Mouse (Mus musculus) thymus, adult 2 months (tissue): ENCODE data around the gene Mapkap1. TPM values are rescaled to one million over a fixed set of nuclear protein-coding genes. Genes with fewer than 3 reads are reported as not detected.

Experiments
- DNase-seq: peaks from one replicate; pipeline ENCODE4 v3.0.0; 2021
- H3K27ac ChIP-seq: fragments of 200-500 bp; 2 replicates; pipeline ENCODE4 v1.5.1; 2012; ENCODE audit warnings: low read length, control low read depth; ENCODE audit not compliant: control insufficient read depth, insufficient read depth
- H3K27me3 ChIP-seq: fragments of 200-500 bp; 2 replicates; pipeline ENCODE4 v1.6.1; 2012; ENCODE audit warnings: mild to moderate bottlenecking, low read length, moderate library complexity, mixed read lengths; ENCODE audit not compliant: control insufficient read depth, insufficient read depth
- H3K36me3 ChIP-seq: fragments of 200-500 bp; 2 replicates; pipeline ENCODE4 v1.6.1; 2012; ENCODE audit warnings: mild to moderate bottlenecking, low read length, moderate library complexity; ENCODE audit not compliant: control insufficient read depth, insufficient read depth
- H3K4me1 ChIP-seq: fragments of 200-500 bp; replicated peaks from 2 replicates; pipeline ENCODE4 v1.6.1; 2012; ENCODE audit warnings: low read length; ENCODE audit not compliant: control insufficient read depth, insufficient read depth
- H3K4me3 ChIP-seq: fragments of 200-500 bp; 2 replicates; pipeline ENCODE4 v1.5.1; 2012; ENCODE audit warnings: mild to moderate bottlenecking, low read length, control low read depth, moderate library complexity; ENCODE audit not compliant: control insufficient read depth, insufficient read depth
- CTCF ChIP-seq: fragments of 200-500 bp; IDR thresholded peaks from 2 replicates; pipeline ENCODE4 v1.5.1; 2012; ENCODE audit warnings: mild to moderate bottlenecking, control low read depth, low read length, moderate library complexity, borderline replicate concordance; ENCODE audit not compliant: control insufficient read depth, poor library complexity, insufficient read depth; ENCODE audit errors: extremely low read depth
- POLR2A ChIP-seq: fragments of 200-500 bp; IDR thresholded peaks from 2 replicates; pipeline ENCODE4 v1.6.1; 2012; ENCODE audit warnings: mild to moderate bottlenecking, low read length, control low read depth, moderate library complexity; ENCODE audit not compliant: control insufficient read depth, poor library complexity, insufficient read depth; ENCODE audit errors: extremely low read depth
- WGBS: fragments of 180-500 bp; shearing (Covaris S2); methylation state at CpG from one replicate; pipeline ENCODE4 v1.1.7; 2018; 5-methylcytosine and 5-hydroxymethylcytosine counted together
- polyA plus RNA-seq: library from polyadenylated mRNA; depleted of rRNA; stranded (reverse); fragments of >200 nt; gene quantifications from 2 replicates; pipeline ENCODE4 v1.2.3, GENCODE M21; 2012

The Mapkap1 gene
- polyA plus RNA-seq, 1 experiment: 42.6 TPM

DNA sequence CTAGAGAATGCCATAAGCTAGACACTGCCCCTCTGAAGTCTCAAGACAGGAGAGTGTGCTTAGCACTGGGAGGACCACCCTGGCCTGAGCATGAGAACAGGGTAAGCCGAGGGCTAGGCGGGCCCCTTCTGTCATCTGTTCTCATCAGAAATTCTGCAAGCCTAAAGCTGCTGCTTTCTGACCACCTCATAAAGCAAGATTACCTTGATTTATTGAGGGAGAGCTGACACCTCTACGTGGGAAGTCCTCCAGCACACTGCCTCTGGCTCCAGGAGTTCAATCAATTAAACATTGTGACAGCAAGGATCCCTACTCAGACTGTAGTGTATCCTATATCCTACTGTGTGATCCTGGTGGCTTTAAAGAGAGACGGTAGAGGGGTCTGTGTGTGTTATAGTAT is 166.5 kb downstream of the Mapkap1 start:
- no peak for DNase-seq
- no peaks in the 10 kb centered on the region for H3K27me3 ChIP-seq
- no peak for TF ChIP-seq POLR2A
- no peak for TF ChIP-seq CTCF
- H3K4me1 ChIP-seq: no peaks in the 10 kb centered on the region
- WGBS: 95% methylated on average over 4 of the region's 4 CpGs
- no peak overlapping the region for H3K4me3 ChIP-seq
- H3K36me3 ChIP-seq: no peaks in the 10 kb centered on the region
- no peak overlapping the region for H3K27ac ChIP-seq

DNA sequence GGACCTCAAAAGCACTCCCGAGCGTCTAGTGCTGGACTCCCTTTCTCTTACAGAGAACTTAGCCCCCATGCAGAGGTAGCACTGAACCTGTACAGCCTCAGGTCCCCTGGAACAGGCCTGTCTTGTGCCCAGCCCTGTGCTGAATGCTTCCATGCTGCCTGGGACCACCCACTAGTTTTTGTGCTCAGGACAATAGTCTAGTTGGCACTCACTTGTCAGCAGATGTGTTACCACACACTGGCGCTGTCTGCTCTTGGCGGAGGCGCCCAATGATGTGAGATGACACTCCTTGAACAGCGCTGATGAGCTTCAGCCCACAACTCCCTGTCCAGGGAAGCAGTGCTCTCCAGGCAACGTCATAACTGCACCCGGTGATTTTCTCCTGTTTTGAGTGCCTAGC is 182.0 kb downstream of the Mapkap1 start:
- no peaks in the 10 kb centered on the region for H3K36me3 ChIP-seq
- no peaks in the 10 kb centered on the region for H3K4me1 ChIP-seq
- TF ChIP-seq POLR2A (no peak), CTCF (no peak)
- H3K27me3 ChIP-seq: no peaks in the 10 kb centered on the region
- 97% methylated on average over 8 of the region's 8 CpGs for WGBS
- H3K4me3 ChIP-seq: no peak overlapping the region
- H3K27ac ChIP-seq: no peak overlapping the region
- no peak for DNase-seq

DNA sequence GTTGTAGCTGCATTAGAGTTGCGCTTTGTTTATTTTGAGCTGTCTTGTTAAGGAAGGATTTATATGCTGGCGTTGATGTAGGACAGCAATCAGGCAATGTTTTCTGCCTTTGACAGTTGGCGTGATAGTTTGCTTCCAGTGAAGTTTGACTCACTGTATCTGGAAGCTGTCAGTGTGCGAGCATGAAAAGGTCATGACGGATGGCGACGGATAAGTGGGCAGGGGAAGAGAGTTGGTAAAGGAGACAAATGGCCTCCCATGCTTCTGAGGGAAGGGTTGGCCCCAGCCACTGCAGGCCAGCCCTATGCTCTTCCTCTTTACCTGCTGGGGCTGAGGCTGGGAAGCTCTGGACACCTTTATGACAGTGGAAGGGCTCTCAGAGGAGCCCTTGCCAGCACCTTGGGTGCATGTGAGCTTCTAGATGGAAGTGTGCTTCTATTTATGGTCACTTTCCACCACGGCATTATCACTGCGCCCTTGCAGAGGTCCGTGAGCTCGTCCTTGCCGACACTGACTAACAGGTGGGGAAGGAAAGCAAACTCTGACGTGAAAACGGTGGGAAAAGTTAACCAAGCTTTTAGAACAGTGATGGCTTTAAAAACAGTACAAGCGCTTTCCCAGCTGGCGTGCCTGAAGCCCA is 185.3 kb downstream of the Mapkap1 start:
- no peak overlapping the region for H3K27ac ChIP-seq
- no peak for DNase-seq
- WGBS: 97% methylated on average over 16 of the region's 16 CpGs

DNA sequence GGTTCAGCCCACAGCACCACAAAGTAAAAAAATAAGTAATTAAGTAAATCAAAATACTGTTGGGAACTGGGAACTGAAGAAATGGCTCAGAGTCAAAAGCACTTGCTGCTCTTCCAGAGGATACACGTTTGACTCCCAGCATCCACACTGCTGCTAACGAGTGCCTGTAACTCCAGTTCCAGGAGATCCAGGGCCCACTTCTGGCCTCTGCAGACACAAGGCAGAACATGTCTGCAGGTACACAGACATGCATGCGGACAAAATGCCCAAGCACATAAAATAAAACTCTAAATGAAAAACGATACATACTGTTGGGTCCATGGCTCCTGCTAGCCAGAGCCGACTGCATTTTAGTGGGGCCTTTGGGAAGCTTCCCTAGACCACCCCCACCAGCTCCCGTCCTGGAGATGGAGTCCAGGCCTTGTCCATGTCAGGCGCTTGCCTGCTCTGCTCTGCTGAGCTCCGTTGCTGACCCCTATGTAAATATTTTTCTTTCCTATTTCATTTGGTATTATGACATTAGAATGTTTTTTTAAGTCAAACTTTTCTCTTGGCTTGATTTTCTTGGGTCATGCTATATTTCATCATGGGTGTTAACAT is 185.9 kb downstream of the Mapkap1 start:
- no peak for DNase-seq
- H3K27ac ChIP-seq: no peak overlapping the region
- H3K36me3 ChIP-seq: no peaks in the 10 kb centered on the region
- WGBS: 98% methylated on average over 8 of the region's 8 CpGs
- H3K27me3 ChIP-seq: no peaks in the 10 kb centered on the region
- TF ChIP-seq CTCF: no peak
- H3K4me1 ChIP-seq: no peaks in the 10 kb centered on the region
- H3K4me3 ChIP-seq: no peak overlapping the region

More for the DNA sequence above, 185.3 kb downstream of the Mapkap1 start:
- Histone ChIP-seq H3K4me1 (no peaks in the 10 kb centered on the region), H3K4me3 (no peak overlapping the region), H3K27me3 (no peaks in the 10 kb centered on the region), H3K36me3 (no peaks in the 10 kb centered on the region)
- no peak for TF ChIP-seq CTCF

DNA sequence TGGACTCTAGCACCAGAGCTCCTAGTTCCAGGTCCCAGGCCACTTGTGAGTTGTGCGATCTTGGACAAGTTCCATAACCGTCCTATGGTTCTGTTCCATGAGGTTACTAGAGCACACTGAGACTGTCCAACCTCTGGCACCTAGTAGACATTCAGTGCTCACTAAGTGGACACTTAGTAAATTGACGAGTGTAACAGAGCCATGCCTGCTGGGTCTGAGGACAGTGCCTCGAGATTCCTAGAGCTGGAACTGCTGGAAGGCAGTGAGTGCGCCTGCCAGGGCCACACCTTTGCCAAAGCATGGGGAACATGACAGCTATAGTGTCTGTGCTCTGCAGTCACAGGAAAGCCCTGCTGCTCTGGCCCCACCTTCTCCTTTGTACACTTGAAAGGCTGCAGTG is 187.4 kb downstream of the Mapkap1 start:
- H3K4me3 ChIP-seq: no peak overlapping the region
- WGBS: 97% methylated on average over 5 of the region's 5 CpGs
- TF ChIP-seq CTCF: no peak
- TF ChIP-seq POLR2A: no peak
- H3K27ac ChIP-seq: no peak overlapping the region
- no peaks in the 10 kb centered on the region for H3K36me3 ChIP-seq
- H3K27me3 ChIP-seq: no peaks in the 10 kb centered on the region
- DNase-seq: no peak
- H3K4me1 ChIP-seq: no peaks in the 10 kb centered on the region

DNA sequence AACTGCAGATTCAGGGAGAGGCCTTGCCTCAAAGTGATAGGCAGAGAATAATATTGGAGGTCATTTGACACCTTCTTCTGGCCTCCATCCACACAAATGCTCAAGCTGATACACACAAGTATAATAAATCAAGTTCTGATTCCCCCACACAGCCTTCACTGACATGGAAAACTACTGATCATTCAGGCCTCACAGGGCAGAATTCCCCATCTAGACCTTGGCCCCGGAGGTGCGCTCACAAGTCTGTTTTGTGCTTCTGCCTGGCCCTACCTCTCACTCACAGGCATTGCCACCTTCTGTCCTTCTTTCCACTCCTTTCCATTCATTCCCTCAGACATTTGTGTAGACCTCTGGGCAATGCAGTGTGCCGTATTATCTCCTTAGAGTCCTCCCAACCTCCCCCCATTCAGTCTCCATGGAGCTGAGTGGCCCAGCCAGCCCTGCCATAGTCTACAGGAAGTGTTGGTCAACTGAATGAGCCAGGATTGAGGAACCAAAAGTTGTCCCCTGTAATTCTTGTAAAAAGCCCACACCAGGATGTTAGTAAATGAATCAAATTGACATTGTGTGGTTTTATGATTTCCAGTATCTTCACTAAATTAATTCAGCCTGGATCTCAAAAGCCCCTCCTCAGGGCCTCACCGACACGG is 193.2 kb downstream of the Mapkap1 start:
- TF ChIP-seq CTCF (no peak), POLR2A (no peak)
- Histone ChIP-seq H3K27ac (no peak overlapping the region), H3K4me3 (no peak overlapping the region), H3K4me1 (no peaks in the 10 kb centered on the region), H3K36me3 (no peaks in the 10 kb centered on the region), H3K27me3 (no peaks in the 10 kb centered on the region)
- 78% methylated on average over 5 of the region's 5 CpGs for WGBS
- DNase-seq: no peak

DNA sequence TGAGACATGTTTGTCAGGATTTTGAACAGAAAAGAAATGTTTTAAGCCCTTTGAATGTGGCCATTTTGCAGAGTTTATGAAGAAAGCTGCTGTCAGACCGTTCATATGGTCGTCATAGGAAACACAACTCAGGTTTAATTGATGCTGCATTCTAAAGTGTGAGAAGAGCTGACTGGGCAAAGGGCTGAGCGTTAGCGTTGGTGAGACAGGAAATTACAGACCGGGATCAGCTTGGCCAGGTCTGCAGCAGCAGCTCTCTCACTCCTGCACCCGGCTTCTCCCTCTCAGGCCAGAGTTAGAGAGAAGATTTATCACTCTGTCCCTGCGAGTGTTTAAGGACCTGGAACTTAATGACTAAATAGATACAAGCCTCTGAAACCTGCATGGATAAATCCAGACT is 194.2 kb downstream of the Mapkap1 start:
- H3K4me1 ChIP-seq: no peaks in the 10 kb centered on the region
- DNase-seq: no peak

More for the DNA sequence above, 194.2 kb downstream of the Mapkap1 start:
- Histone ChIP-seq H3K4me3 (no peak overlapping the region), H3K27ac (no peak overlapping the region), H3K36me3 (no peaks in the 10 kb centered on the region), H3K27me3 (no peaks in the 10 kb centered on the region)
- TF ChIP-seq CTCF: no peak
- no peak for TF ChIP-seq POLR2A
- 61% methylated on average over 7 of the region's 7 CpGs for WGBS
